Mouse (Mus musculus): ENCODE measurements at regions not wholly inside any gene's neighbourhood (a gene's known extent, or its start where the extent isn't known, plus 50 kb on each side); places are given as distances from the start of the nearest gene placed in this dataset.

DNA sequence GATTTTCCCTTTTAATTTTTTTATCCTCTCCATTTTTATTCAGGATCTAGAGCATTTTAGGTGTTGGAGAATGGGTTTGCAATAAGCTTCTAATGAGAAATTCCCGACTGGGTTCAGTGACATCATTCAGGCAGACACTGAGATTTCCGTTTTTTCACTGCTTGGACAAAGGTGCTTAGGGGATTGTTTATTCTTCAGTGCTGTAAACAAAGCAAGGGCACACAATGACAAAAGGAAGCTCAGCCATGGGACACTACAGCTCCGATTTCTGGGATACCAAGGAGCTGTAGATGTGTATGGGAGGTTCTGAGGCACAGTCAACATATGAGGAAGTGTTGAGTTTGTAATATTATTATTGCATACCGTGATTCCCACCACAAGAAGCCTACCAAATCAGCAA lies 304.1 kb upstream of the Adgrl2 start:
- TF ChIP-seq CTCF (IDR thresholded peaks at IDR 0.05; ENCODE audit: low read depth, low read length) (no peak), POLR2A (IDR thresholded peaks at IDR 0.05; ENCODE audit: extremely low read depth, insufficient read depth, low read length) (no peak)
